Mouse (Mus musculus) B cell, adult (primary cell): Measurements from ENCODE around the gene Htr1f. TPM values are rescaled to one million over a fixed set of nuclear protein-coding genes. Genes with fewer than 3 reads are reported as not detected.

Experiments used
- total RNA-seq: library from RNA; stranded (reverse); gene quantifications from 4 replicates; pipeline ENCODE4 v1.2.4, GENCODE M21; 2023; ENCODE audit not compliant: inconsistent age

Htr1f gene
- total RNA-seq = not detected in 4 replicates

GRCm38 (mm10) chr16:65105184-65105931 lies at the start of gene Htr1f:
Htr1f (minus strand) TSS chr16:65105854.

